Mouse (Mus musculus) spleen, adult 18-20 months (tissue): ENCODE results near the gene Tubb1.

Experiments used
- DNase-seq, 2 experiments: peaks; one replicate each; pipeline ENCODE4 v3.0.0; 2022; ENCODE audit warnings: mixed read lengths in 2 of 2

The Tubb1 gene

DNA sequence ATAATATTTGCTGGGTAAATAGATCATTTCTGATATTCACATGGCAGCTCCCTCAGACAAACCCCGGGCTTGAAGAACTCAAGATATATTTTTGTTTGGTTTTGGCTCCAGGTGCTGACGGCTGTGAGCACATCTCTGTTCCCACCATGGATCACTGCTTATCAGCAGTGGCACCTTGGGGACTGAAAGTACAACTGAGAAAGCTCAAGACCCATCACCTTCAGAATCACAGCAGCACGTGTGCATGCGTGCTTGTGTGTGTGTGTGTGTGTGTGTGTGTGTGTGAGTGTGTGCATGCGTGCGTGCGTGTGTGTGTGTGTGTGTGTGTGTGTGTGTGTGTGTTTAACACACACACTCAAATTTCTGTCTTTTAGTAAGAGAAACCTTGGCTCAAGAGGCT is 6.1 kb upstream of the Tubb1 start:
- no peak for DNase-seq

- no peak for DNase-seq
Measured at GRCm38 (mm10) chr2:174445018-174445417, 5.5 kb upstream of the Tubb1 start.

DNA sequence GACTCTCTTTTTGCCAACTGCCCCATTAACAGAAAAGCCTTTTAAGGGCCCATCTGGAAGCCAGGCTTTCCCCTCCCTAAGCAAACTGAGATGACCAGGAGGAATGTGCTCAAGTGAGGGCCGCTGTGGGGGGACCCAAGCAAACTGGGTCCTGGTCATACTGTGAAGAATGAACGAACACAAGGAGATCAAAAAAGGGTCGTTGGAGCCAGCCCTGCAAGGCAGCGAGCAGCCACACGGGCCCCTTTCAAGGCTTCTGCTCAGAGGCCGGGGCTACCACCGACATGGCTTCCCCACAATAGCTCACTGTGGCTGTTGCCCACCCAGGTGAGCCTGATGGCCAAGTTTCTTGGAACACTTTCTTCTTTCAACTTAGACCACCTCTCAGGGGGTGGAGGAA is 4.0 kb upstream of the Tubb1 start:
- DNase-seq = no peak

GRCm38 (mm10) chr2:174446905-174447304 is 3.6 kb upstream of the Tubb1 start:
- no peak for DNase-seq

DNA sequence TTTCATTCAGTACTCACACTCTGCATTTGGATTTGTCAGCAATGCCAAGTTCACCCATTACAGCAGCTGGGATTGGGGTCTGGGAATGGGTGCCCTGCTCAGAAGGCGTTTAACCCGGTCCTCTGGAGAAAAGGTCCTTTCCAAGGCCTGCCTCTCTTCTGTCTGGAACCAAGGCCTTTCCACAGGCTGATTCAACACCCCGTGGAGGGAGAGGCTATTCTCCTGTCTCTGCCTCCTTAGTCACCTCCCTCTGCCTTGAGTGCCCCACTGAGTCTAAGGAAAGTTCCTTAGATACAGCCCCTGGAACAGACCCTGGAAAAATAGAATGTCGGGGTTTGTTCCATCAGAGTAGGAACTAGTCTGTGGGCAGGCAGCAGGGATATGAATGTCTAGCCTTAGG is 2.1 kb upstream of the Tubb1 start:
- no peak for DNase-seq

DNA sequence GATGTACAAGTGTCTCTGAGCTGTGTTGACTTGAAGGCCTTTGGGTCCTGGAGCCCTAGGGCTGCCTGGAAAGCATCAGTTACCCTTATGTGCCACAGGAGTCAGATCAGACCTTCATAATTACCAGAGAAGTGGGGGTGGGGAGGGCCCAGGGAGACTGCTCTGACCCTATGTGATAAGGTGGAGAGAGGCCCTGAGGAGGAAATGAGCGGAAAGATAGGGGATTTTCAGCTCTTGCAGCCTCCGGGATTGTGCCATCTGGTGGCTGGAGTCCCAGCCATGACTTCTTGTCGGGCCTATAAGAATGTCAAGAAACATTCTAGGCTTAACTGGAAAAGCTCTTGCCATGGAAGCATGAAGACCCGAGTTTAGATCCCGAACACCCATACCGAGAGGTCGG is 3.2 kb downstream of the Tubb1 start:
- no peak for DNase-seq

DNA sequence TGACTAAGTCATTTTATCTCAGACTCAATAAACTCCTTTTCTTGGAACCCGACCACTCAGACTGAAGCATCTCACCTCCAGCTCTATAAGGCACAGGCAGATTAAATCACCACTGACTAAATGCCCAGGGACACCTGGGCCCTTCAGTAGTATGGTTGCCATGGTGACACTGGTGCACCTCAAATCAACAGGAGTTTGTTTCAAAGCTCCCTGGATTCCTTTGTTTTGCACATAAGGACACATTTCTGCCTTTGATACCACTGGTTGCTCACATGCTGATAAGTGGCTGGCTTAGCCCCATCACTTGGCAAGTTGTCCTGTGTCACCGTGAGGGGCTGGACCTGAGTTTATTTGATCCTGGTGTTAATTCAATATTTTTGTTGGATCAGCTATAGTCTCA is 8.9 kb downstream of the Tubb1 start:
- DNase-seq = no peak

- peak; percentile 14 to 20 for DNase-seq
Measured at GRCm38 (mm10) chr2:174463370-174463769, 12.9 kb downstream of the Tubb1 start.

DNA sequence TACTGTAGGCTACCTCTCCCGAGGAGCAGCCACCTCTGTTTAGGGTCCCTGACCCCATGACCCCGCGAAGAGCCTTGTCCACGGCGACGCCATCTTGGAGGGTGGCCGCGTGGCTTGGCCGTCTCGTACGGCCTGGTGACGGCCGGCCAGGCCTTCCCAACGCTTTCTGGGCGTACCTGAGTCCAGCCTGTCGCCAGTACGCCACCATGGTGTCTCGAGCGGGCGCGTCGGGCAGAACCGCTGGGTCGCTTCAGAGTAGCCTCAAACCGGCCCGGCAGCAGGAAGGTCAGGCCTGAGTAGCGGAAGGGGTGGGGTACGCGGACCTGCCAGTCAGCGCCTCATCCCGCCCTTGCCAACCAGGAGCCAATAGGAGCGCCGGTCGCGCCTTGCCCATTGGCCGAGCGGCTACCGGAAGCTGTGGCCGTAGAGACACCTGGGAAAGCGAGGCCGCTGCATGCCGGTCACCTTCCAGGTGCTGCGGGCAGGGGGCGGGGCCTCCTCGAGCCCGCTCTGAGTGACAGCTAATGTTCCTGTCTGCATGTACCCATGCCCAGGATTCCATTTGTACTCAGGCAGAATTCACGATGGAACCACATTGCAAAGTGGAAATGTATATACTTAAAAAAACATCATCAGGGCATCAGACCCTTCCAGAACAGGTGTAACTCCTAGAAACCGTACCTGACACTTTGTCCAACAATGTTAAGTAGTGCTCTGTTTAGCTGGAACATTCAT is 13.5 kb downstream of the Tubb1 start, which contains the start of gene Atp5e:
Atp5e (minus strand) TSS at position 317 of the 735 bp plus-strand sequence.
- peak; percentile 92 to 94 for DNase-seq

DNA sequence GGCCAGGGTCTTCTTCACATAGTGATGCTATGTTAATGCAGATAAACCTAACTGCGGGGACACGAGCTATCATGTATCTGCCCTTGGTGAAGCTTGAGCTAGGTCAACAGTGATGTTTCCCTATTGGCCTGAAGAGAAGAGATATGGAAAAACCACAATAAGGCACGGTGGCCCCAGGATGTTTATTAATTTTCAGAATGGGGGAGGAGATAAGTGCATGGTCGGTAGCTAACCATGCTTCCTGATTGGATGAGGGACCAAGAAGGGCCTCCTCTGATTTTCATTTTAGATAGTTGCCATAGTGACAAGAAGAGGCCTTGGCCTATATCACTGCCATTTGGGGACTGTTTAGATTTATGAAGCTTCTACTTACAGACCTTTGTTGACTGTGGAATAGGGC is 19.8 kb downstream of the Tubb1 start:
- no peak for DNase-seq

DNA sequence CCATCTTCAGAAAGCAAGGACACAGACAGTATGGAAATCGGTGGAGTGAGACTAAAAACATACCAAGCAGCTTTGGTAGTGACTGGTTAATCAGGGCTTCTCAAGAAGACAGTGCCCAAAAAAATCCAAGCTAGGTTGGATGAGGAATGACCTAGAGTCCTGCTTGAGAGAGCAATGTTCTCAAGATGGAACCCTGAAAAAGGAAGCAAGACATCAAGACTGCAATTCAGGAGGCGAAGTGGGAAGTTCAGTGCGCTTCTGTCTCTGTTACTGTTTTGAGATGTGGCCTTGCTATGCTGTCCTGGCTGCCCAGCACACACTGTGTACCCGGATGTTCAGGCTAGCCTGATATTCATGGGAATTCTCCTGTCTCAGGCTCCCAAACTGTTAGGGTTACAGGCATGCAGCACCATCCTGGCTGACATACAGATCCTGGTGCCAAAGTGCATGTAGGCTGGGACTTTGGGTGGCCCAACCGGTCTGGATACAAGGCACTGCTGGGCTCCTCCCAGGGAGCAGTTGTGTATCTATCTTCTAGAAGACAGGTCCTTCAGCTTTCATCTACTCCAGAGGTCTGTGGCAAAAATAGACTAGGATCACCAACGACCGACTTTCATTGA is 20.4 kb downstream of the Tubb1 start:
- DNase-seq = no peak

DNA sequence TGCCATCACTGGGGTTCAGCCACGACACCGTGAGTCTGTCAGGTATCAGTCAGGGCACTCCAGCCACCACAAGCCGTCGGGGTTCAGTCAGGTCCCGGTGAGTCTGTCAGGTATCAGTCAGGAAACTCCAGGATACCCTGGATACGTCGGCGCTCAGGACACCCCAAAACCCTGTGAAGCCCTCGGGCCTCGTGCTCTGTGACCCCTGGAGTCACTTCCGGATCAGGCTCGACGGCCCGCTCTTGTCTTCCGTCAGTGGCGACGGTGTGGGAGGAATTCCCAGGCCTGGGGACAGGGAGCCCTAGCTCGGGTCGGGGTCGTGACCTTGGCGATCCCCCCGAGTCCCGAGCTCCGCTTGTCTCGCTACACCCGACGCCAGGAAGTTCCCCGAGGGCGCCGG is 21.9 kb downstream of the Tubb1 start:
- DNase-seq = no peak

- peak; percentile 99 to 100 for DNase-seq
Measured at GRCm38 (mm10) chr2:174472818-174473549, 22.5 kb downstream of the Tubb1 start, which contains the start of gene Prelid3b. TSS of gene Prelid3b (minus strand) at chr2:174473081.

DNA sequence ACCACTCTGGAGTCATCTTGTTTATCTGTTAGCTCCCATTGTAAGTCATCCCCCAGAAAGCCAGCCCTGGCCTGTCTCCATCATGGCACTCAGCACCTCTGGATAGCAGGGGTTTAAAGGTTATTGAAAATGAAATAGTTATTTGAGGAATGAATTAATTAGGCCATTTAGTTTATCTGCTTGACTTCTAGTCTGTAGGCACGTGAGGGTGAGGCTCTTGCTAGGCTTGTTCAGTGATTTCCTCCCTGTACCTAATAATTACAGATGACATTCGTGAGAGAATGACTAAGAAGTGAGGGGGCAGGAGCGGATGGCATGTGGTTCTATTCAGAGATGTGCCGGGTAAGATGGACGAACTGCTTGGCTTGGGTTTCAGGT is 23.0 kb downstream of the Tubb1 start:
- DNase-seq = peak in 1 of 2 experiments; percentile 10

GRCm38 (mm10) chr2:174477543-174478319 is 27.2 kb downstream of the Tubb1 start:
- DNase-seq = no peak

GRCm38 (mm10) chr2:174478746-174479145 is 28.3 kb downstream of the Tubb1 start:
- DNase-seq = no peak

DNA sequence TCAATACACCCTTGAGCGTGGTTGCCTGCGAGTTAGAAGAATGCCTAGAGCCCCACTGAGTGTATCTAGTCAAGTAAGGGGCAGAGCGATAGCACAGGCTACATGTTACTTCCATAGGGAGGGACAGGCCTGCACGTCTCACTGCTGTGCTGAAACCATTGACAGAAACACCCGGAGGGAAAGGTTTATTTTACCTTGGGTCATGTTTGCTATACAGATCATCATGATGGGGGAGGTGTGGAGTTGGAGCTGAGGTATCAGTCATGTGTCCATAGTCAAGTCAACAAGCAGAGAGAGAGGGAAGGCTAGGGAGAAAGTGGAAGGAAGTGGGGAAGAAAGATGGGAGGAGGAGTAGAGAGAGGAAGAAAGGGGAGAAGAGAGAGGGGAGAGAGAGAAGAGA is 36.5 kb downstream of the Tubb1 start:
- no peak for DNase-seq

DNA sequence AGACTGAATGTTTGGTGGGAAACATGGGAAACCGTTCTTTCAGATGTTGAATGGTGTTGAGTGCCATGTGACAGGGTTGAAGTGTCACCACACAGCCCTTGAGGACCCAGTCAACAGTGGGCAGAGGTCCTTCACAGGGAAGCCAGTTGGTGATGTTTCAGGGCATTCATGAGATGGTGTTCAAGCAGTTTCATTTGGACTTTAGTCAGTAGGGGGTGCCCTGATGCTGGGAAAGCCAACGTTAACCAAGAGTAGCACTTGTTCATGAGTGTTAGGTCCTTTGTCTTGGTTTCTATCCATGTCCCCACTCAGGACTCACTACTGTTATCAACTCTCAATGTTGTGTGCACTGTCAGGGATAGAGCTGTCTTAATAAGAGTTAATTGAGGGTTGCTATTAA is 42.4 kb downstream of the Tubb1 start:
- DNase-seq = peak in 1 of 2 experiments; percentile 57

- DNase-seq = no peak
Measured at GRCm38 (mm10) chr2:174500814-174501503, 50.5 kb downstream of the Tubb1 start.

- DNase-seq = no peak
Measured at GRCm38 (mm10) chr2:174501517-174501916, 51.0 kb downstream of the Tubb1 start.

- DNase-seq = no peak
Measured at GRCm38 (mm10) chr2:174502321-174502720, 51.8 kb downstream of the Tubb1 start.

GRCm38 (mm10) chr2:174502831-174503460 is 52.5 kb downstream of the Tubb1 start:
- no peak for DNase-seq
